Mouse (Mus musculus) heart, adult 2 months (tissue): ENCODE measurements around the gene Samhd1. TPM values are rescaled to one million over a fixed set of nuclear protein-coding genes. Genes with fewer than 3 reads are reported as not detected.
"Not testable (repeated sequence)": the region's sequence is repeated elsewhere in the genome, so short reads cannot be mapped to it uniquely, and the experiment has no call there.

Experiments used
- DNase-seq, 2 experiments: peaks; one replicate each; pipeline ENCODE4 v3.0.0; 2021
- H3K27ac ChIP-seq: fragments of 200-600 bp; 2 replicates; pipeline ENCODE4 v1.8.1; 2022
- H3K27me3 ChIP-seq: fragments of 200-500 bp; 2 replicates; pipeline ENCODE4 v1.6.1; 2012; ENCODE audit warnings: mild to moderate bottlenecking, low read length, inconsistent platforms, mixed read lengths; ENCODE audit not compliant: control insufficient read depth, insufficient read depth
- H3K36me3 ChIP-seq: fragments of 200-500 bp; 2 replicates; pipeline ENCODE4 v1.6.1; 2012; ENCODE audit warnings: low read length, inconsistent platforms; ENCODE audit not compliant: control insufficient read depth, insufficient read depth
- H3K4me1 ChIP-seq: fragments of 200-500 bp; 2 replicates; pipeline ENCODE4 v1.6.1; 2011; ENCODE audit warnings: low read length; ENCODE audit not compliant: control insufficient read depth, insufficient read depth
- H3K4me3 ChIP-seq: fragments of 200-600 bp; 2 replicates; pipeline ENCODE4 v1.8.1; 2022
- H3K79me2 ChIP-seq: fragments of 200-500 bp; replicated peaks from 2 replicates; pipeline ENCODE4 v1.6.1; 2012; ENCODE audit warnings: mild to moderate bottlenecking, inconsistent platforms, low read length, moderate library complexity, mixed read lengths; ENCODE audit not compliant: control insufficient read depth, insufficient read depth
- H3K9ac ChIP-seq: fragments of 200-500 bp; 2 replicates; pipeline ENCODE4 v1.6.1; 2012; ENCODE audit warnings: low read depth, mild to moderate bottlenecking, control low read depth, inconsistent platforms, low read length, mixed read lengths
- CTCF ChIP-seq: fragments of 200-600 bp; IDR thresholded peaks from 2 replicates; pipeline ENCODE4 v1.8.1; 2022; ENCODE audit warnings: antibody characterized with exemption, mild to moderate bottlenecking, moderate library complexity
- EP300 ChIP-seq: fragments of 200-500 bp; IDR thresholded peaks from 2 replicates; pipeline ENCODE4 v1.6.1; 2011; ENCODE audit warnings: low read depth, low read length, control low read depth; ENCODE audit not compliant: insufficient read depth
- POLR2A ChIP-seq: fragments of 200-500 bp; IDR thresholded peaks from 2 replicates; pipeline ENCODE4 v1.6.1; 2011; ENCODE audit warnings: mild to moderate bottlenecking, low read depth, low read length, control low read depth; ENCODE audit not compliant: insufficient read depth
- WGBS: fragments of 180-500 bp; shearing (Covaris S2); methylation state at CpG from one replicate; pipeline ENCODE4 v1.1.7; 2018; 5-methylcytosine and 5-hydroxymethylcytosine counted together
- intact Hi-C: fragments of 180-260 bp; cut with DNase I; formaldehyde crosslinking; loops from one replicate; pipeline ENCODE4 v1.15.1; 2025
- polyA plus RNA-seq: library from polyadenylated mRNA; depleted of rRNA; stranded (reverse); fragments of >200 nt; gene quantifications from 2 replicates; pipeline ENCODE4 v1.2.3, GENCODE M21; 2012
- total RNA-seq, 2 experiments: library from RNA; stranded (reverse); gene quantifications; 2 replicates each; pipeline ENCODE4 v1.2.3; 2021

The Samhd1 gene
- total and polyA plus RNA-seq, 3 experiments, result 19.8 to 23.8 (median 22.7) TPM

DNA sequence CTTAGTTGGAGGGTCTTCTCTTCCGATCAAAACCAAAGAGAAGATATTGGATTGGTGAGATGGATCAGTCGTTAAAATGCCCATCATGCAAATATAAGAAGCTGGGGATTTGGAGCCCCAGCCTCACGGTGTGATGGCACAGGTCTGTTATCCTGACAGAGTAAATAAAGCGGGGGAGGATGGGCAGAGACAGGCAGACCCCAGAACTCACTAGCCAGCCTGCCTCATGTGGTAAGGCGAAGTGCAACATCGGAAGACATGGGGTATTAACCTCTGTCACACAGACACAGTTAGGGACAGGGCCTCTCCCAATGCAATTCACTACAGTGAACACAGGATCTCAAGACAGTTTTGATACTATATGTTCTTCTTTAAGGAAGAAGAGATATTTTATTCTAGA, 35.6 kb upstream of the Samhd1 start:
- H3K9ac ChIP-seq, result no peak overlapping the region
- H3K79me2 ChIP-seq, result no peaks in the 10 kb centered on the region
- no peak overlapping the region for H3K4me3 ChIP-seq
- H3K27me3 ChIP-seq, result no peaks in the 10 kb centered on the region
- H3K4me1 ChIP-seq, result no peaks in the 10 kb centered on the region
- WGBS, result 81% methylated on average over 6 of the region's 6 CpGs
- intact Hi-C loops, result no loop called here
- no peaks in the 10 kb centered on the region for H3K36me3 ChIP-seq
- no peak for TF ChIP-seq POLR2A
- no peak for TF ChIP-seq EP300
- no peak for TF ChIP-seq CTCF
- H3K27ac ChIP-seq, result no peak overlapping the region
- DNase-seq, result no peak

DNA sequence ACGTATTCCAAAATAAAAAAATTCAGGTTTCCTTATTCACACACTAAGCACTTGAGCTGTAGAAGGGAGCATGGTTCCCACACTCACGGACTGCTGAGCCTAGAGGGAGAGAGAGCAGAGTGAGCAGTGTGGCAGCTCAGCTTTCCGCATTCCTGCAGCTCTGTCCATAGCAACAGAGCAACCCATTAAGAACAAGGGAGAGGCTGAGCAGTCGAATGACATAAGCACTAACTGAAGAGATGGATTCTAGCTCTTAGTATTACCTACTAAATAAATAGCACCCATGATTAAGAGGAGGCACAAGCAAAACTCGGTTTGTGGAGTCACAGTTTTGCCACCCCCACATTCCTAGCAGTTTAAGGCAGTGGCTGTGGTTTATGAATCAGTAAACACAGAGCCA, 35.1 kb upstream of the Samhd1 start:
- Histone ChIP-seq H3K27ac (no peak overlapping the region), H3K4me1 (no peaks in the 10 kb centered on the region), H3K36me3 (no peaks in the 10 kb centered on the region), H3K79me2 (no peaks in the 10 kb centered on the region), H3K4me3 (no peak overlapping the region), H3K27me3 (no peaks in the 10 kb centered on the region), H3K9ac (no peak overlapping the region)
- WGBS, result 53% methylated on average over 5 of the region's 5 CpGs
- intact Hi-C loops, result no loop called here
- TF ChIP-seq EP300, result no peak
- no peak for DNase-seq

DNA sequence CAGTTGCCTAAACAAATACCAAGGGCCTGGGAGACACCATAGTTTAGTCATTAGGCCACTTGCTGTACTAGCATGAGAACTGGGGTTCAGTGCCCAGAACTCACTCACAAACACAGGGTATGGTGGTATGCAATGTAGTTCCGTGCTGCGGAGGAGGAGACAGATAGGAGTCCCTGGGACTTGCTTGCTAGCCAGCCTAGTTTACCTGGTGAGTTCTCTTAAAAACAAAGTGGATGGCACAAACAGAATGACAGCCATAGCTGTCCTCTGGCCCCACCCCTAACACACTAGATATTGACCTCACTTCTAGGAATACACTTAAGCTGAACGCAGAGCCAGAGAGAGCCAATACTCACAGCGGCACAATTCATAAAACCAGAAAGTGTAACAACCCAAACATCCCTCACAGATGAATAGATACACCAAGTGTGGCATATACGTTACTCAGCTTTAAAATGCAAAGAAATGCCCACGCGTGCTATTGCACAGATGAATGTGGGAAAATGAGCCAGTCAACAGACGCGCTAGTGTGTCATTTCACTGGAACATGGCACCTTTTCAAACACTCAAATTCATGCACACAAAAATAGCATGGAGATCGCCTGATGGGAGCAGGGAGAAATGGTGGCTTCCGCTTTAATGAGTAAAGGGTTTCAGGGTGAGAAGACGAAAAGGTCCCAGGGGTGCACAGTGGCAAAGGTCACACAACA, 31.5 kb upstream of the Samhd1 start:
- DNase-seq, result no peak
- Histone ChIP-seq H3K36me3 (no peaks in the 10 kb centered on the region), H3K9ac (no peak overlapping the region), H3K27me3 (no peaks in the 10 kb centered on the region), H3K27ac (no peak overlapping the region), H3K4me1 (no peaks in the 10 kb centered on the region), H3K4me3 (no peak overlapping the region), H3K79me2 (no peaks in the 10 kb centered on the region)
- intact Hi-C loops, result no loop called here
- WGBS, result 94% methylated on average over 12 of the region's 12 CpGs
- TF ChIP-seq CTCF (no peak), EP300 (no peak), POLR2A (no peak)

DNA sequence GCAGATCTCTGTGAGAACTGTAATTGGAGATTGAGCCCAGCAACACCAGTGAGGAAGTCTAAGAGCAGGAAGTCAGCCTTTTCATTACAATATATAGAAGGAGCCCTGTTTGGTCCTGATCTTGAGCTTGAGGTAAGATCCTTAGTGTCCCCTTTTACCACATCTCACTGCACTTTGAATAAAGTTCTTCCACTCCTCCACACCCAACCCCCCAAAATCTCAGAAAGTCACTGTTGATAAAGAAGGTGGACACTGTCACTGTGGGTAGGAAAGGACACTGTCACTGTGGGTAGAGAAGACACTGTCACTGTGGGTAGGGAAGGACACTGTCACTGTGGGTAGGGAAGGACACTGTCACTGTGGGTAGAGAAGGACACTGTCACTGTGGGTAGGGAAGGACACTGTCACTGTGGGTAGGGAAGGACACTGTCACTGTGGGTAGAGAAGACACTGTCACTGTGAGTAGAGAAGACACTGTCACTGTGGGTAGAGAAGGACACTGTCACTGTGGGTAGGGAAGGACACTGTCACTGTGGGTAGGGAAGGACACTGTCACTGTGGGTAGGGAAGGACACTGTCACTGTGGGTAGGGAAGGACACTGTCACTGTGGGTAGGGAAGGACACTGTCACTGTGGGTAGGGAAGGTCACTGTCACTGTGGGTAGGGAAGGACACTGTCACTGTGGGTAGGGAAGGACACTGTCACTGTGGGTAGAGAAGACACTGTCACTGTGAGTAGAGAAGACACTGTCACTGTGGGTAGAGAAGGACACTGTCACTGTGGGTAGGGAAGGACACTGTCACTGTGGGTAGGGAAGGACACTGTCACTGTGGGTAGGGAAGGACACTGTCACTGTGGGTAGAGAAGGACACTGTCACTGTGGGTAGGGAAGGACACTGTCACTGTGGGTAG, 30.5 kb upstream of the Samhd1 start:
- H3K27me3 ChIP-seq, H3K4me3 ChIP-seq, H3K79me2 ChIP-seq, DNase-seq, H3K27ac ChIP-seq, H3K36me3 ChIP-seq, intact Hi-C loops, H3K9ac ChIP-seq, H3K4me1 ChIP-seq: not testable (repeated sequence)

DNA sequence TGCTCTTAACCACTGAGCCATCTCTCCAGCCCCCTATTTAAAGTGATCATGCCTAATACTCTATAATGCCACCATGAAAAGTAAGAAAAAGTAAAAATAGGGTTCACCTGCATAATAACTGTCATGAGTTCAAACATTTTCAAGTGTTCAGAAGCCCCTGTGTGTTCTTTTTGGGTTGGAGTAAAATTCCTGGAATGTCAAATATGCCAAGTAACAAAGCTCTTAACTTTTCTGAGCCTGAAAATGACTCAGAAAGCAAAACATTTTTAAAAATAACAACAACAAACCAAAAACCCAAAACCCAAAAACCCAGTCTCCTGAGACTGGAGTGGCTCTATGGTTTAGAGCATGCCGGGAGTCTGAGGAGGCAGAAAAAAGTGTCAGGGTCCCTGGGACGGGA, 29.0 kb upstream of the Samhd1 start:
- H3K79me2 ChIP-seq, result no peaks in the 10 kb centered on the region
- no peak overlapping the region for H3K27ac ChIP-seq
- no peak overlapping the region for H3K9ac ChIP-seq
- no peaks in the 10 kb centered on the region for H3K36me3 ChIP-seq
- intact Hi-C loops, result no loop called here
- TF ChIP-seq EP300 (no peak), POLR2A (no peak), CTCF (no peak)
- no peaks in the 10 kb centered on the region for H3K27me3 ChIP-seq
- no peak overlapping the region for H3K4me3 ChIP-seq
- no peaks in the 10 kb centered on the region for H3K4me1 ChIP-seq
- 85% methylated on average over 2 of the region's 2 CpGs for WGBS
- DNase-seq, result no peak

DNA sequence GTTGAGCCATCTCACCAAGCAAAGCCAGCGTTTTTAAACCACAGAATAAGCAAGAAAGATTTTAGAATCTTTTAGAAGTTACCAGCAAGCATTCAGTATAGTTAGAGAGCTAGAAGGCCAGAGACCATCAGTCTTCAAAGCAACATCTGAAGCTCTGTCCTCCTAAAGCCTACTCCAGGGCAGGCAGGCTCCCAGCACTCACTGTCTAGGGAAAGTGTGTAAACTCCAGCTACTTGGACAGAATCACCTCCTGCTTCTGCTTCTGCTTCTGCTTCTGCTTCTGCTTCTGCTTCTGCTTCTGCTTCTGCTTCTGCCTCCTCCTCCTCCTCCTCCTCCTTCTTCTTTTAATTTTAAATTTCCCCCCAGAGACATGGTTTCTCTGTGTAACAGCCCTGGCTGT, 21.0 kb upstream of the Samhd1 start:
- Histone ChIP-seq H3K4me3 (no peak overlapping the region), H3K27ac (no peak overlapping the region), H3K27me3 (no peaks in the 10 kb centered on the region), H3K36me3 (no peaks in the 10 kb centered on the region), H3K9ac (no peak overlapping the region), H3K79me2 (no peaks in the 10 kb centered on the region), H3K4me1 (no peaks in the 10 kb centered on the region)
- DNase-seq, result no peak
- intact Hi-C loops, result no loop called here
- WGBS, result 91% methylated on average over 1 of the region's 1 CpGs
- no peak for TF ChIP-seq EP300
- TF ChIP-seq POLR2A, result no peak
- TF ChIP-seq CTCF, result no peak
